Mouse (Mus musculus): ENCODE data around the gene Rab22a.

DNA sequence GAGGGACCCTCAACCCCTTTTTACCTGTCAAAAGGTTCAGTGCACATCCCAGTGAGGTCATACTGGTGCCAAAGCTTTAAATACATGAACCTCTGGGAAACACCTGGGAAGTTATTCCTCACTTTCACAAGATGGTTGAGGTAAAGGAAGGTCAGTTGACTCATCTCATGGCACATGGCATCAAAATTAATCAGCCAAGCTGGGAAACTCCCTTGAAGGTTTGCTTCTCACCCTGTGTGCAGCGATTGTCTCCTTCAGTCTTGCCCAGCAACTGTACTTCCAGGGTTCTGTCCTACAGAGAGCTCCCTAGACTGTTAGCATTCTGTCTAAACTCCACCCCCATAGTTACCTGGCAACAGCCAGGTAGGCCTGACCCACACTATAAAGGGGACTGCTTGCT is 20.6 kb downstream of the Rab22a start:
- TF ChIP-seq CTCF (IDR thresholded peaks at IDR 0.05; ENCODE audit: control insufficient read depth, insufficient read depth, insufficient read length) (no peak), CEBPB (IDR thresholded peaks at IDR 0.05; ENCODE audit: low read depth) (no peak)

All from C2C12 (cell line).